Mouse (Mus musculus) heart, adult 2 months (tissue): ENCODE data around the gene Msi2.

Experiments
- CTCF ChIP-seq: fragments of 200-600 bp; IDR thresholded peaks from 2 replicates; pipeline ENCODE4 v1.8.1; 2022; ENCODE audit warnings: antibody characterized with exemption, mild to moderate bottlenecking, moderate library complexity
- POLR2A ChIP-seq: fragments of 200-500 bp; IDR thresholded peaks from 2 replicates; pipeline ENCODE4 v1.6.1; 2011; ENCODE audit warnings: mild to moderate bottlenecking, low read depth, low read length, control low read depth; ENCODE audit not compliant: insufficient read depth

- TF ChIP-seq POLR2A (no peak), CTCF (no peak)
Measured at GRCm38 (mm10) chr11:88758402-88758801, 40.1 kb upstream of the Msi2 start.
